Mouse (Mus musculus) heart, embryonic 14.5 days (tissue): ENCODE data around the gene Gm10322. TPM values are rescaled to one million over a fixed set of nuclear protein-coding genes. Genes with fewer than 3 reads are reported as not detected.

Source experiments
- ATAC-seq: fragments of 200-750 bp; cut with Nextera tagmentation; 2 replicates; pipeline ENCODE4 v1.8.0; 2017; ENCODE audit warnings: low read depth, moderate TSS enrichment; ENCODE audit not compliant: insufficient number of reproducible peaks, insufficient read depth, low FRiP score
- H3K27ac ChIP-seq, 2 experiments: fragments of 200-500 bp in 1 of 2; fragments of 300-500 bp in 1 of 2; sonication (generic) in 1 of 2; replicated peaks in 1 of 2; 2 replicates each; pipeline ENCODE4 v1.5.1; 2012 to 2014; ENCODE audit warnings: low read depth in 2 of 2, low read length in 2 of 2, control low read depth in 1 of 2, mild to moderate bottlenecking in 1 of 2, mixed read lengths in 1 of 2; ENCODE audit not compliant: control insufficient read depth in 1 of 2, insufficient read depth in 1 of 2
- H3K27me3 ChIP-seq: fragments of 300-500 bp; sonication (generic); 2 replicates; pipeline ENCODE4 v1.6.1; 2014; ENCODE audit warnings: mild to moderate bottlenecking, low read length, control low read depth; ENCODE audit not compliant: control insufficient read depth, insufficient read depth
- H3K36me3 ChIP-seq: fragments of 300-500 bp; sonication (generic); 2 replicates; pipeline ENCODE4 v1.6.1; 2014; ENCODE audit warnings: mild to moderate bottlenecking, control low read depth, low read length, mixed read lengths; ENCODE audit not compliant: control insufficient read depth, insufficient read depth
- H3K4me1 ChIP-seq, 2 experiments: fragments of 200-500 bp in 1 of 2; fragments of 300-500 bp in 1 of 2; sonication (generic) in 1 of 2; 2 replicates each; pipeline ENCODE4 v1.6.1; 2012 to 2014; ENCODE audit warnings: low read length in 2 of 2, control low read depth in 1 of 2, mixed read lengths in 1 of 2; ENCODE audit not compliant: control insufficient read depth in 2 of 2, insufficient read depth in 2 of 2
- H3K4me2 ChIP-seq: fragments of 300-500 bp; sonication (generic); 2 replicates; pipeline ENCODE4 v1.6.1; 2014; ENCODE audit warnings: mild to moderate bottlenecking, low read length
- H3K4me3 ChIP-seq, 2 experiments: fragments of 200-500 bp in 1 of 2; fragments of 300-500 bp in 1 of 2; sonication (generic) in 1 of 2; 2 replicates each; pipeline ENCODE4 v1.5.1; 2012 to 2014; ENCODE audit warnings: low read length in 2 of 2, mild to moderate bottlenecking in 2 of 2, control low read depth in 1 of 2, low read depth in 1 of 2, moderate library complexity in 1 of 2; ENCODE audit not compliant: control insufficient read depth in 1 of 2, insufficient read depth in 1 of 2
- H3K9ac ChIP-seq: fragments of 300-500 bp; sonication (generic); 2 replicates; pipeline ENCODE4 v1.6.1; 2014; ENCODE audit warnings: mild to moderate bottlenecking, low read length
- H3K9me3 ChIP-seq: fragments of 300-500 bp; sonication (generic); 2 replicates; pipeline ENCODE4 v1.6.1; 2016; ENCODE audit warnings: low read length, control low read depth; ENCODE audit not compliant: control insufficient read depth
- WGBS: fragments of 180-500 bp; shearing (Covaris S2); extraction: QIAGEN DNeasy Blood & Tissue Kit; methylation state at CpG from one replicate; pipeline ENCODE4 v1.1.7; 2014; 5-methylcytosine and 5-hydroxymethylcytosine counted together
- polyA plus RNA-seq: library from polyadenylated mRNA; unstranded; fragments of >200 nt; fragmentation: Nextera tagmentation; extraction: Ambion mirVana; gene quantifications from 2 replicates; pipeline ENCODE4 v1.2.1, GENCODE M21; 2014

Gene Gm10322
- polyA plus RNA-seq, 1 experiment from 2014 or later: not detected

- Histone ChIP-seq H3K9ac (no peak overlapping the region), H3K4me3 (no peak overlapping the region), H3K4me1 (peaks cover 2 to 12% of the 10 kb centered on the region in 2 experiments), H3K36me3 (no peaks in the 10 kb centered on the region), H3K27me3 (no peaks in the 10 kb centered on the region), H3K4me2 (no peak overlapping the region), H3K27ac (peak overlapping the region; percentile 61 to 66; a peak in 3 of 4 replicates), H3K9me3 (peaks cover 9% of the 10 kb centered on the region; the same call in 1 of the 2 replicates)
- 71% methylated on average over 5 of the region's 5 CpGs for WGBS
- no peak for ATAC-seq
Observed at GRCm38 (mm10) chr10:59571964-59572363, 43.9 kb upstream of the Gm10322 start.

GRCm38 (mm10) chr10:59576305-59576704 lies 39.6 kb upstream of the Gm10322 start:
- ATAC-seq: no peak
- Histone ChIP-seq H3K4me3 (no peak overlapping the region), H3K9ac (no peak overlapping the region), H3K9me3 (peaks cover 9% of the 10 kb centered on the region; the same call in 1 of the 2 replicates), H3K27me3 (no peaks in the 10 kb centered on the region), H3K36me3 (no peaks in the 10 kb centered on the region), H3K4me2 (no peak overlapping the region), H3K27ac (peak overlapping the region in 1 of 2 experiments; percentile 50; a peak in 2 of 4 replicates), H3K4me1 (peaks cover 2 to 24% of the 10 kb centered on the region in 2 experiments; a peak in 3 of 4 replicates)
- WGBS: 54% methylated on average over 5 of the region's 5 CpGs

DNA sequence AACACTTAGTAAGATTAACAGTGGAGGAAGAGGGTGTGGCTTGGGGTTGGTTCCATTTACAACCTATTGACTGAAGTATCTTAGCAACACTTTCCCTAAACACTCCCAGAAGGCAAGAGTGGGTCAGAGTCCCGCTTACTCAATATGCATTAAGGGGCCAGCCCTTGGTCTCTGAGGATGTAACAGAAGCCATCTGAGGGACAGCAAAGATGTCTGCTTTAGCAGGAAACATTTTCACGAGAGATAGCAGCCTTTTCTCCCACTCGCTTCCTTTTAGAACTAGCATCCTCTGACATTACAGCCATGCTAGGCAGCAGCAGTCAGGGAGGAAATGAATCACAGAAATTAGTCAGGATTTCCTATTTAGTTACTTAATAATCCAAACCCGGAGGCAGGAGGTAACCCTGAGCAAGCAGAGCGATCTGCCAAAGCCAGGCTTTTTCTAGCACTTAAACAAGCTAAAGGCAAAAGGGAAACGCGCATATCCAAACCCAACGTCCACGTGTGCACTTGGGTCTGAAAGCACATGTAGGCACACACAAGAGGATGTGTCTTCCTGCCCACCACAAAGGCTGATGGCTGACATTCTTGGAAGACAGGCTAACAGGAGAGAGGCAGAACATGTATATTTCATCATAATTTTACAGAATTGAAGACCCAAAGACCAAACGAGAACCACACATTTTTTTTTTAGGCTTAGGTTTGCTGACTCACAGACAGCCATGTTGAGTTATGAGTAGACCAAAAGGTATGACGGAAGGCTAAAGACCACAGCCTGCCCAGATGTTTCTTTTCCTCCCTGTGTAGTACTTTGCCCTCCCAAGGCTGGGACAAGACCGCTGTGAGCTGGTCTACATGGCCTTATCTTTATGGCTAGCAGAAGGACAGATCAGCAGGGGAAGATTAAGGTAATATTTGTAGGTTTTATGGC lies 37.7 kb upstream of the Gm10322 start:
- Histone ChIP-seq H3K4me1 (peaks cover 2 to 22% of the 10 kb centered on the region in 2 experiments; a peak in 3 of 4 replicates), H3K4me3 (no peak overlapping the region), H3K9me3 (peaks cover 4% of the 10 kb centered on the region; the same call in 1 of the 2 replicates), H3K4me2 (peak overlapping the region; percentile 21; the same call in 1 of the 2 replicates), H3K27me3 (no peaks in the 10 kb centered on the region), H3K9ac (no peak overlapping the region), H3K36me3 (no peaks in the 10 kb centered on the region), H3K27ac (peak overlapping the region; percentile 58 to 83)
- ATAC-seq: peak; percentile 54; the same call in 1 of the 2 replicates
- 55% methylated on average over 12 of the region's 12 CpGs for WGBS

- Histone ChIP-seq H3K9me3 (no peaks in the 10 kb centered on the region), H3K4me1 (peaks cover 2 to 22% of the 10 kb centered on the region in 2 experiments; a peak in 3 of 4 replicates), H3K4me2 (no peak overlapping the region), H3K27ac (no peak overlapping the region; a peak in 1 of 4 replicates), H3K4me3 (no peak overlapping the region), H3K9ac (no peak overlapping the region), H3K27me3 (no peaks in the 10 kb centered on the region), H3K36me3 (no peaks in the 10 kb centered on the region)
- no peak for ATAC-seq
- 80% methylated on average over 3 of the region's 3 CpGs for WGBS
Observed at GRCm38 (mm10) chr10:59579645-59580044, 36.2 kb upstream of the Gm10322 start.

DNA sequence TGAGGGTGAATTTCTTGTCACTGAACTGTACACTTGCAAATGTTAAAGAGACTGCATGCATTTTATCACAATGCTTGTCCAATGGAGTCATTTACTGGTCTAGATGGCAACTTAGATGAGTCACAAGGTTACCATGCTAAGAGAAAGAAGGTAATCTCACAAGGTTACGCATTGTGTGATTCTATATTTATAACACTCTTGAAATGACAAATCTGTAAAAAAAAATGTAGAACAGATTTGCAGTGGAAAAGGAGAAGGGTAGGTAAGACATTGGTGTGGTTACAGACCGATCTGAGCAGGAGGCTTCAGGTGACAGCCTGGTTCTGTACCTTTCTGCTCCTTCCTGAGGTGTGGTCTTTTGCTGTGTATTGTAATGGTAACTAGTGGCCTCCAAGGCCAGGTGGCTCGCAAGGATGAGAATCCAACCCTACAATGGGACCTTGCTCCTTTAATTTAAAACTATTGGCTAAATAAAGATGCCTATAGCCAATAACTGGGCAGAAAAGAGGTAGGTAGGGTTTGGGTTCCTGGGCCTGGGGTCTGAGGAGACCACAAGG lies 35.2 kb upstream of the Gm10322 start:
- WGBS: 87% methylated on average over 3 of the region's 3 CpGs
- Histone ChIP-seq H3K4me1 (peaks cover 2 to 22% of the 10 kb centered on the region in 2 experiments; a peak in 3 of 4 replicates), H3K4me3 (no peak overlapping the region), H3K27ac (no peak overlapping the region), H3K9me3 (no peaks in the 10 kb centered on the region), H3K9ac (no peak overlapping the region), H3K4me2 (no peak overlapping the region), H3K27me3 (no peaks in the 10 kb centered on the region), H3K36me3 (no peaks in the 10 kb centered on the region)
- no peak for ATAC-seq

- H3K4me2 ChIP-seq: no peak overlapping the region
- H3K9ac ChIP-seq: no peak overlapping the region
- H3K36me3 ChIP-seq: no peaks in the 10 kb centered on the region
- H3K27me3 ChIP-seq: no peaks in the 10 kb centered on the region
- no peak for ATAC-seq
- H3K27ac ChIP-seq: no peak overlapping the region
- peaks cover 2 to 12% of the 10 kb centered on the region in 2 experiments; a peak in 2 of 4 replicates for H3K4me1 ChIP-seq
- no peak overlapping the region for H3K4me3 ChIP-seq
- 87% methylated on average over 1 of the region's 1 CpGs for WGBS
- no peaks in the 10 kb centered on the region for H3K9me3 ChIP-seq
Observed at GRCm38 (mm10) chr10:59581826-59582543, 33.9 kb upstream of the Gm10322 start.

DNA sequence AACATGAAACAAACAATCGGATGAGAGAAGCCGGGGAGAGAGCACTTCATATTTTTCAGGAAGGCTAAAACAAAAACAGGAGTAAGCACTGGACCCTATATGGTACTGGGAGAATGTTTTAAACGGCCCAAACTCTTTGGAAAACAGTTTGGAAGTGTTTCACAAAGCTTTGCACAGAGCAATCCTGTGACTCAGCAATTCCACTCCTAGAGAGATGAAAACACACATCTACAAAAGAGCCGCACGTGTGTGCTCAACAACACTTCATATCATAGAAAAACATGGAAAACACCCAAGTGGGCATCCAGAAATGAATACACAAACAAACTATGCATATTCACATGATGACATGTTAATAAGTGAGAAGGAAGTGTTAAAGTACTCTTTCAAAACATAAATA lies 30.2 kb upstream of the Gm10322 start:
- no peaks in the 10 kb centered on the region for H3K36me3 ChIP-seq
- no peaks in the 10 kb centered on the region for H3K9me3 ChIP-seq
- no peaks in the 10 kb centered on the region for H3K27me3 ChIP-seq
- no peak overlapping the region for H3K4me2 ChIP-seq
- 88% methylated on average over 5 of the region's 5 CpGs for WGBS
- no peak for ATAC-seq
- H3K4me3 ChIP-seq: no peak overlapping the region
- H3K27ac ChIP-seq: no peak overlapping the region
- H3K9ac ChIP-seq: no peak overlapping the region
- peaks cover 0 to 3% of the 10 kb centered on the region in 2 experiments; a peak in 2 of 4 replicates for H3K4me1 ChIP-seq
